Mouse (Mus musculus) small intestine, adult 2 months (tissue): Measurements from ENCODE around the gene Lrrc8d.

Experiments
- CTCF ChIP-seq: fragments of 200-500 bp; IDR thresholded peaks from 2 replicates; pipeline ENCODE4 v1.5.1; 2012; ENCODE audit warnings: low read depth, mild to moderate bottlenecking, control low read depth, inconsistent platforms, low read length, moderate library complexity, mixed read lengths; ENCODE audit not compliant: insufficient replicate concordance, insufficient read length; ENCODE audit errors: extremely low read depth
- POLR2A ChIP-seq: fragments of 200-500 bp; IDR thresholded peaks from 2 replicates; pipeline ENCODE4 v1.6.1; 2012; ENCODE audit warnings: low read depth, mild to moderate bottlenecking, control low read depth, inconsistent platforms, low read length, moderate library complexity

- TF ChIP-seq CTCF (no peak), POLR2A (no peak)
These were observed 134.2 kb downstream of the Lrrc8d start for GRCm38 (mm10) chr5:105833923-105834322.
